ENCODE assay signal across 16 mouse cellular contexts in the genomic region with DNA sequence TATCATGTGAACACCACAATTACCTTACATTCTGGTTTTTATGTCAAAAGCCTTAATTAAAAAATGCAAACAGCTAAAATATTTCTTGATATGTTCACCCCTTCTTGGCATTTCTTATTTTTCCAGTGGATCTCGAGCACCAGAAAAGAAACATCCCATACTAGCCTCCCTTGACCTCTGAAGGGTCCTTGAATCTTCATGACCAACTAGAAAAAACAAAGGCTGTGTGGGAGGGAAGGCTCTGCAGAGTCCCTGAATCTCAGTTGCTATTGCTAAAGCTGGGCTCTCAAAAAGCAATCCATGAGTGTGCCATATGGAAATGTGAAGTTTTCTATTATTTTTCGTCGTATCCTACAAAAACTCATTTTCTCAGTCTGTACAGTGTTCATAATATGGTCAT.
DNase-seq lines count a peak whose midpoint lies in the region; ATAC-seq and TF ChIP-seq lines count a peak whose summit lies in the region.
"Had no signal": no experiment of that assay in that cellular context is flagged by ENCODE, and none has a peak within 500 bp of the region (broad histone marks: within the 10 kb centered on the region; RNA-seq: fewer than 3 reads in every experiment).

No protein-coding gene starts in this region.

- no peaks in the 10 kb centered on the region for H3K27me3 ChIP-seq in kidney, postnatal 0 days (ENCODE audit: insufficient read depth, low read length)
- H3K27me3 ChIP-seq in forebrain, embryonic 12.5 days = no peaks in the 10 kb centered on the region
- H3K27me3 ChIP-seq in hindbrain, embryonic 14.5 days (ENCODE audit: control insufficient read depth, insufficient read depth, low read length) = no peaks in the 10 kb centered on the region
- H3K27me3 ChIP-seq in midbrain, postnatal 0 days (ENCODE audit: insufficient read depth, low read length) = no peaks in the 10 kb centered on the region
- H3K27me3 ChIP-seq: liver, embryonic 15.5 days had no signal

- H3K27ac ChIP-seq in kidney, postnatal 0 days = no peak overlapping the region
- H3K27ac ChIP-seq in forebrain, embryonic 12.5 days = peak overlapping the region; percentile 71; the same call in 1 of the 2 replicates
- peak overlapping the region; percentile 77 for H3K27ac ChIP-seq in hindbrain, embryonic 14.5 days
- peak overlapping the region; percentile 68 for H3K27ac ChIP-seq in midbrain, postnatal 0 days (ENCODE audit: low read depth, low read length)
- H3K27ac ChIP-seq: liver, embryonic 15.5 days had no signal

- no peak overlapping the region for H3K4me3 ChIP-seq in kidney, postnatal 0 days (replicated peaks; ENCODE audit: low read depth, low read length)
- no peak overlapping the region for H3K4me3 ChIP-seq in forebrain, embryonic 12.5 days (replicated peaks)
- H3K4me3 ChIP-seq in hindbrain, embryonic 14.5 days (replicated peaks; ENCODE audit: low read length) = no peak overlapping the region
- no peak overlapping the region for H3K4me3 ChIP-seq in midbrain, postnatal 0 days (ENCODE audit: low read depth, low read length)
- H3K4me3 ChIP-seq: liver, embryonic 15.5 days had no signal

- no peak overlapping the region for H3K9ac ChIP-seq in kidney, postnatal 0 days (ENCODE audit: low read depth, low read length)
- no peak overlapping the region for H3K9ac ChIP-seq in forebrain, embryonic 12.5 days
- H3K9ac ChIP-seq in hindbrain, embryonic 14.5 days = no peak overlapping the region
- H3K9ac ChIP-seq in midbrain, postnatal 0 days (replicated peaks; ENCODE audit: low read length, poor library complexity, severe bottlenecking) = no peak overlapping the region
- H3K9ac ChIP-seq: liver, embryonic 15.5 days had no signal

- no peaks in the 10 kb centered on the region for H3K36me3 ChIP-seq in kidney, postnatal 0 days (ENCODE audit: insufficient read depth, low read length)
- H3K36me3 ChIP-seq in forebrain, embryonic 12.5 days (replicated peaks) = no peaks in the 10 kb centered on the region
- H3K36me3 ChIP-seq in hindbrain, embryonic 14.5 days (replicated peaks; ENCODE audit: control insufficient read depth, insufficient read depth) = no peaks in the 10 kb centered on the region
- no peaks in the 10 kb centered on the region for H3K36me3 ChIP-seq in midbrain, postnatal 0 days (ENCODE audit: insufficient read depth, low read length)
- H3K36me3 ChIP-seq: liver, embryonic 15.5 days had no signal

- no peak overlapping the region for H3K4me2 ChIP-seq in kidney, postnatal 0 days (ENCODE audit: low read length)
- H3K4me2 ChIP-seq in forebrain, embryonic 12.5 days = no peak overlapping the region
- H3K4me2 ChIP-seq in hindbrain, embryonic 14.5 days (replicated peaks) = no peak overlapping the region
- H3K4me2 ChIP-seq in midbrain, postnatal 0 days (ENCODE audit: low read depth, low read length, poor library complexity, severe bottlenecking) = no peak overlapping the region
- H3K4me2 ChIP-seq: heart, embryonic 11.5 days; liver, embryonic 15.5 days had no signal

- DNase-seq in kidney, postnatal 0 days (ENCODE audit: low spot score) = peak; percentile 55
- no peak for DNase-seq in kidney, adult 9 months
- no peak for DNase-seq in hindbrain, embryonic 14.5 days (ENCODE audit: low spot score)
- no peak for DNase-seq in midbrain, postnatal 0 days (ENCODE audit: low spot score)
- no peak for DNase-seq in layer of hippocampus, postnatal 25 days (ENCODE audit: extremely low spot score in 1 of 2, low spot score in 1 of 2)
- DNase-seq in heart, postnatal 14 days = no peak
- DNase-seq: adrenal gland, postnatal 25 days; B cell, adult 2 months; cerebellum, adult 18-20 months; heart, postnatal 36 days; kidney, postnatal 10 days; layer of hippocampus, postnatal 36 days had no signal

- WGBS in kidney, postnatal 0 days = 53% methylated on average over 3 of the region's 3 CpGs
- WGBS in forebrain, embryonic 12.5 days = 78% methylated on average over 3 of the region's 3 CpGs
- 83% methylated on average over 3 of the region's 3 CpGs for WGBS in hindbrain, embryonic 14.5 days
- WGBS in midbrain, postnatal 0 days = 81% methylated on average over 3 of the region's 3 CpGs

- no peaks in the 10 kb centered on the region for H3K4me1 ChIP-seq in kidney, postnatal 0 days (replicated peaks; ENCODE audit: insufficient read depth, low read length)
- H3K4me1 ChIP-seq in forebrain, embryonic 12.5 days = peaks cover 26% of the 10 kb centered on the region
- H3K4me1 ChIP-seq in hindbrain, embryonic 14.5 days (replicated peaks; ENCODE audit: control insufficient read depth, insufficient read depth, low read length) = peaks cover 27% of the 10 kb centered on the region
- peaks cover 14% of the 10 kb centered on the region; the same call in 1 of the 2 replicates for H3K4me1 ChIP-seq in midbrain, postnatal 0 days (ENCODE audit: insufficient read depth, low read length)
- H3K4me1 ChIP-seq: liver, embryonic 15.5 days had no signal

- intact Hi-C loops in heart, postnatal 14 days (cut with DNase I) = no loop called here

- TF ChIP-seq CTCF in kidney, postnatal 0 days (IDR thresholded peaks at IDR 0.05; ENCODE audit: low read depth) = no peak
- TF ChIP-seq CTCF in midbrain, postnatal 0 days (IDR thresholded peaks at IDR 0.05) = no peak

- H3K9me3 ChIP-seq in kidney, postnatal 0 days (replicated peaks; ENCODE audit: low read length) = no peaks in the 10 kb centered on the region
- peaks cover 5% of the 10 kb centered on the region; the same call in 1 of the 2 replicates for H3K9me3 ChIP-seq in forebrain, embryonic 12.5 days
- H3K9me3 ChIP-seq in hindbrain, embryonic 14.5 days (ENCODE audit: control insufficient read depth, low read length) = peaks cover 6% of the 10 kb centered on the region; the same call in 1 of the 2 replicates
- H3K9me3 ChIP-seq in midbrain, postnatal 0 days (ENCODE audit: low read length) = peaks cover 4% of the 10 kb centered on the region; the same call in 1 of the 2 replicates
- H3K9me3 ChIP-seq: liver, embryonic 15.5 days had no signal

- ATAC-seq in kidney, postnatal 0 days (replicated peaks; ENCODE audit: low FRiP score, low read depth) = no peak
- no peak for ATAC-seq in forebrain, embryonic 12.5 days (ENCODE audit: low FRiP score)
- ATAC-seq in hindbrain, embryonic 14.5 days (ENCODE audit: low FRiP score) = no peak
- no peak for ATAC-seq in midbrain, postnatal 0 days (ENCODE audit: low FRiP score)
- ATAC-seq: intestine, embryonic 16.5 days had no signal
